Mouse (Mus musculus) heart, embryonic 10.5 days (tissue): Measurements from ENCODE around the gene Tnk2. TPM values are rescaled to one million over a fixed set of nuclear protein-coding genes. Genes with fewer than 3 reads are reported as not detected.

Experiments
- DNase-seq: peaks from one replicate; pipeline ENCODE4 v3.0.0-alpha.2; 2017; ENCODE audit warnings: low spot score
- H3K27ac ChIP-seq: fragments of 300-500 bp; sonication (generic); 2 replicates; pipeline ENCODE4 v1.5.1; 2016; ENCODE audit warnings: mild to moderate bottlenecking
- H3K27me3 ChIP-seq: fragments of 300-500 bp; sonication (generic); 2 replicates; pipeline ENCODE4 v1.6.1; 2016; ENCODE audit warnings: mild to moderate bottlenecking; ENCODE audit not compliant: poor library complexity, insufficient read depth, severe bottlenecking
- H3K36me3 ChIP-seq: fragments of 300-500 bp; sonication (generic); 2 replicates; pipeline ENCODE4 v1.6.1; 2016; ENCODE audit warnings: mild to moderate bottlenecking, moderate library complexity
- H3K4me1 ChIP-seq: fragments of 300-500 bp; sonication (generic); 2 replicates; pipeline ENCODE4 v1.6.1; 2016; ENCODE audit warnings: mild to moderate bottlenecking
- H3K4me3 ChIP-seq: fragments of 300-500 bp; sonication (generic); 2 replicates; pipeline ENCODE4 v1.5.1; 2016; ENCODE audit warnings: mild to moderate bottlenecking, moderate library complexity
- H3K9me3 ChIP-seq: fragments of 300-500 bp; sonication (generic); 2 replicates; pipeline ENCODE4 v1.6.1; 2016; ENCODE audit warnings: mild to moderate bottlenecking, moderate library complexity
- WGBS: fragments of 180-500 bp; shearing (Covaris S2); methylation state at CpG from one replicate; pipeline ENCODE4 v1.1.7; 2016; 5-methylcytosine and 5-hydroxymethylcytosine counted together
- polyA plus RNA-seq: library from polyadenylated mRNA; unstranded; fragments of >200 nt; fragmentation: Nextera tagmentation; extraction: Ambion mirVana; gene quantifications from 2 replicates; pipeline ENCODE4 v1.2.1, GENCODE M21; 2016

Gene Tnk2
- polyA plus RNA-seq, 1 experiment from 2014 or later, result 9.2 TPM

- WGBS, result 83% methylated on average over 8 of the region's 8 CpGs
- no peak overlapping the region for H3K4me3 ChIP-seq
- no peak overlapping the region for H3K27ac ChIP-seq
- 0 out of 2 replicates have a peak, but pooled peaks cover 2% of the 10 kb centered on the region for H3K36me3 ChIP-seq
- no peaks in the 10 kb centered on the region for H3K9me3 ChIP-seq
- H3K27me3 ChIP-seq, result 0 out of 2 replicates have a peak, but pooled peaks cover 11% of the 10 kb centered on the region
- peaks cover 65% of the 10 kb centered on the region for H3K4me1 ChIP-seq
- no peak for DNase-seq
Measured at GRCm38 (mm10) chr16:32656321-32656720, 12.6 kb downstream of the Tnk2 start.

GRCm38 (mm10) chr16:32656794-32657193, 13.1 kb downstream of the Tnk2 start:
- Histone ChIP-seq H3K4me1 (peaks cover 69% of the 10 kb centered on the region), H3K27ac (0 out of 2 replicates have a peak overlapping the region, but pooled peaks have one; percentile 7)

DNA sequence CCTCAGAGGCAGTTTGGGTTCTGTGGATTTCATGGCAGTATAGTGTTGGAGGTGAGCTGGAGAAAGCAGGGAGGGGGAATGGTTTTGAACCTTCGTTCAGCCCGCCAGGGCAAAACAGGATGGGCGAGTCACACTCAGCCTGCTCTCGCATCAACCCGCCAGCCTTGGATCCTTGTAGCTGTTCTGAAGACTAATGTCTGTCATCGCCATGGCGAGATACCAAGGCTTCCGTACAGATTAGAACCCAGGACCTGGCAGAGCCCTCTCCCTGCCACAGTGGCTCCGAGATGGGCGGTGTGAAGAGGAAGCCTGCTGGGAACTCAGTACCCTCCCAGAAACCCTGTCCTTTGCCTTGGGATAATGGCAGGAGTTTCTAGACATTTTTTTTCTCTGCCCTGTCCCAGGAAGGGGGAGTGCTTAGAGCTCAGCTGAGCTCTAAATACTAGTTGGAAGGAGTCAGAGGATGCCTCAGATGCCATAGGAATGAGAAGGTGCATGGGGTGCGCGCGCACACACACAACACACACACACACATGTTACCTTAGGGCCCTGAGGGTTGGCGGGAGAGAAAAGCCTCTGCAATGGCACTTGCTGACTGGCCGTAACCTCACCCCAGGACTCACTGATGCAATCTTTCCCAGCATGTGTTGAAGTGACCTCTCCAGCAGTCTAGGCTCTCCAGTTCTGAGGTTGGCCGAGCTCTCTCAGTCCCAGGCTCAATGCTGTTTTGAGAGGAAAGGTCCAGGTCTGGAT, 14.0 kb downstream of the Tnk2 start:
- DNase-seq, result peak; percentile 74
- no peaks in the 10 kb centered on the region for H3K36me3 ChIP-seq
- H3K4me3 ChIP-seq, result no peak overlapping the region
- 0 out of 2 replicates have a peak overlapping the region, but pooled peaks have one; percentile 25 for H3K27ac ChIP-seq
- H3K27me3 ChIP-seq, result 0 out of 2 replicates have a peak, but pooled peaks cover 20% of the 10 kb centered on the region
- H3K4me1 ChIP-seq, result peaks cover 74% of the 10 kb centered on the region
- H3K9me3 ChIP-seq, result no peaks in the 10 kb centered on the region
- 70% methylated on average over 16 of the region's 16 CpGs for WGBS

More at GRCm38 (mm10) chr16:32656794-32657193, 13.1 kb downstream of the Tnk2 start:
- peak; percentile 76 for DNase-seq
- Histone ChIP-seq H3K9me3 (no peaks in the 10 kb centered on the region), H3K36me3 (no peaks in the 10 kb centered on the region), H3K27me3 (0 out of 2 replicates have a peak, but pooled peaks cover 16% of the 10 kb centered on the region), H3K4me3 (no peak overlapping the region)
- 64% methylated on average over 8 of the region's 8 CpGs for WGBS

GRCm38 (mm10) chr16:32658743-32659171, 15.1 kb downstream of the Tnk2 start:
- WGBS, result 3% methylated on average over 15 of the region's 21 CpGs
- H3K27me3 ChIP-seq, result peaks cover 27% of the 10 kb centered on the region
- H3K4me3 ChIP-seq, result peak overlapping the region; percentile 58
- peaks cover under 1% of the 10 kb centered on the region; the same call in 1 of the 2 replicates for H3K36me3 ChIP-seq
- peaks cover 80% of the 10 kb centered on the region for H3K4me1 ChIP-seq
- H3K27ac ChIP-seq, result peak overlapping the region; percentile 79
- H3K9me3 ChIP-seq, result no peaks in the 10 kb centered on the region
- peak; percentile 75 for DNase-seq

DNA sequence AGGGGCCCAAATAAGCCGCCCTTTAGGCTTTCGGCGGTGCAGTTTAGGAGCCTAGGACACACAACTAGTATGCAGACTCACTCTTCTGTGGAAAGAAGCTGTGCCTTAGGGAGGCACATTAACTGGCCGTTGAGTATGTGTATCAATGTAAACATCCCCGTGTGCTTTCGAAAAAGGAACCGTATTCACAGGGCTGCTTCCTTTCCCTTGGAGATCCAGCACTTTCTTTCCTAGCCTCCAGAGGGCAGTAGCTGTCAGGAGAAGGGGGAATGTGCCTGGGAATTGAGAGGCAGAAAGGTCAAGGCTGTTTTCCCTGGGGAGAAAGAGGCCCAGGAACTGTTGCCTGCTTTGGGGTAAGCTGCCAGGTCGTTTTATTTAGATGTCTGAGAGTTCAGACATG, 15.7 kb downstream of the Tnk2 start:
- WGBS, result 7% methylated on average over 8 of the region's 8 CpGs
- H3K4me3 ChIP-seq, result peak overlapping the region; percentile 58
- peak; percentile 81 for DNase-seq
- peaks cover 6% of the 10 kb centered on the region; the same call in 1 of the 2 replicates for H3K36me3 ChIP-seq
- peaks cover 79% of the 10 kb centered on the region for H3K4me1 ChIP-seq
- H3K27ac ChIP-seq, result peak overlapping the region; percentile 79
- H3K27me3 ChIP-seq, result peaks cover 33% of the 10 kb centered on the region
- H3K9me3 ChIP-seq, result no peaks in the 10 kb centered on the region

DNA sequence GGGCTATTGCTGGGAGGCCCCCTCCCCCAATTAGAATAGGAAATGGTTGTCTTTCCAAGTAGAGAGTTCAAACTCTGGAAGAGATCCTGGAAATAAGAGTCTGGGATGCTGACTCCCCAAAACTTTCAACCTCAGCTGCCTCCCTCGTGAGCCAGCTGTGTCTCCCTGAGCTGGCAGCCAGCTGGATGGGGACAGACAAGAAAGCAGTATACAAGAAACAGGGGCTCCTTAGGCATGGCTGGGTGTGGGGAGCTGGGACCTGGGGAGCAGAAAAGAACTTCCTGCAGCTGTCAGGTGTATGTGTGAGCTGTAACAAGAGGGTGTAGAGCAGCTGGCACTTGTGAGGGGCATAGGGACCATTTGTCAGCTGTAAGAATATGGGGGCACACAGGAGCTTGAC, 16.4 kb downstream of the Tnk2 start:
- Histone ChIP-seq H3K9me3 (no peaks in the 10 kb centered on the region), H3K27me3 (peaks cover 35% of the 10 kb centered on the region), H3K4me3 (no peak overlapping the region), H3K4me1 (peaks cover 81% of the 10 kb centered on the region), H3K36me3 (peaks cover 8% of the 10 kb centered on the region; the same call in 1 of the 2 replicates), H3K27ac (no peak overlapping the region)
- DNase-seq, result peak; percentile 69
- WGBS, result 70% methylated on average over 1 of the region's 1 CpGs

DNA sequence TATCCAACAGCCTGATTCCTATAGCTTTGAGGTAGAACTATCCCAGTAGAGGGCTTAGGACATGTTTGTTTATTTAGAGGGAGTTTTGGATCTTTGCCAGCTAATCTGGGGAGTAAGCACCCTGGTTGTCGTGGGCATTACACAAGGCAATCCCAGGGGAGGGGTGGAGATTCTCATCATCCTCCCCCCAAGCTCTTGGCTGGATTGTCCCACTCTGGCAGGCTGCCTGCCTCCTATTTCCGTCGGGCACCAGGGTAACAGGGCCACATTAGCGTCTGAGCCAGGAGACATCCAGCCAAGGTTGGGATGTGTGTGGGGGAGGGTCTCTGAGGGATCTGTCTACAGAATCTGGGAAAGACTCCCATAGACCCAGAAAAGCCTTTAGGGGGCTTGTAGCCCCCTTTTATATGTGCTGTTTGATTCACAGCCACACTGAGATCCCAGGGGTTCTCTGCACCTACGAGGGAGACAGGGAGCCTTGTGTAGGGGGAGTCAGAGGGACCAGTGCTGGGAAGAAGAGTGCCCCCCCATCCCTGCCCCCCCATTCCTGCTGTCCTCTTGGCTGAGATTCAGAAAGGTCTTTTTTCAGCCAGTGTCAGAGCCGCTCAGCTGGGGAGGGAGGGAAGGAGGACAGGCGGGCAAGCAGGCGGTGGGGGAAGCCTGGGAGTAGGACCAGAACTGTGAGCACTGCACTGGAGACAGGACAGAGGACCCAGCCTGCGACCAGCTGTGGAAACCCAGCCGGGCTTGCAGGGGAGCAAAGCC, 17.1 kb downstream of the Tnk2 start:
- peaks cover 35% of the 10 kb centered on the region for H3K27me3 ChIP-seq
- no peak overlapping the region for H3K4me3 ChIP-seq
- peak overlapping the region; percentile 73 for H3K27ac ChIP-seq
- H3K9me3 ChIP-seq, result no peaks in the 10 kb centered on the region
- H3K4me1 ChIP-seq, result peaks cover 87% of the 10 kb centered on the region
- peak; percentile 76 for DNase-seq
- H3K36me3 ChIP-seq, result peaks cover 9% of the 10 kb centered on the region; the same call in 1 of the 2 replicates
- WGBS, result 33% methylated on average over 10 of the region's 10 CpGs

DNA sequence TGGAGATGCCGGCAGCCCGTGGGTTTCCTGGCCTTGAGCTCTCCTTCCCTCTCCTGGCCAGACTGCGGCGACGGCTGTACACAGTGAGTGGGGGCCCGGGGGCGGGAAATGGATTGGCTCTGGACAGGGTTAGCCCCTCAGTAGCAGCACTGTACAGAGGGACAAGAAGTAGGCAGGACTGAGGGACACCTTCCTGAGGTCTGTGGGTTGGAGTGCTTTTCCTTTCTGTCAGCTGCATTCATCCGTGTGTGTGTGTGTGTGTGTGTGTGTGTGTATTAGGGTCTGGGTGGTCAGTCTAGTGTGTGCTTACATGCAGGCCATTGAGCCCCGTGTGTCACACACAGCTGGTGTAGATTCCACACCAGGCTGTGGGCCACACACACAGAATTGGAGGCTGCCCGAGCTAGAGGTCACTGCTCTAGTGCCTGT, 17.8 kb downstream of the Tnk2 start:
- Histone ChIP-seq H3K27ac (peak overlapping the region; percentile 73), H3K27me3 (peaks cover 35% of the 10 kb centered on the region), H3K9me3 (no peaks in the 10 kb centered on the region), H3K4me1 (peaks cover 89% of the 10 kb centered on the region), H3K4me3 (no peak overlapping the region), H3K36me3 (peaks cover 9% of the 10 kb centered on the region; the same call in 1 of the 2 replicates)
- DNase-seq, result peak; percentile 74
- WGBS, result 59% methylated on average over 9 of the region's 10 CpGs

GRCm38 (mm10) chr16:32662372-32662771, 18.7 kb downstream of the Tnk2 start:
- H3K27ac ChIP-seq, result peak overlapping the region; percentile 73
- H3K9me3 ChIP-seq, result no peaks in the 10 kb centered on the region
- H3K36me3 ChIP-seq, result peaks cover 9% of the 10 kb centered on the region; the same call in 1 of the 2 replicates
- no peak overlapping the region for H3K4me3 ChIP-seq
- peaks cover 35% of the 10 kb centered on the region for H3K27me3 ChIP-seq
- H3K4me1 ChIP-seq, result peaks cover 89% of the 10 kb centered on the region
- DNase-seq, result no peak
- 87% methylated on average over 7 of the region's 7 CpGs for WGBS

DNA sequence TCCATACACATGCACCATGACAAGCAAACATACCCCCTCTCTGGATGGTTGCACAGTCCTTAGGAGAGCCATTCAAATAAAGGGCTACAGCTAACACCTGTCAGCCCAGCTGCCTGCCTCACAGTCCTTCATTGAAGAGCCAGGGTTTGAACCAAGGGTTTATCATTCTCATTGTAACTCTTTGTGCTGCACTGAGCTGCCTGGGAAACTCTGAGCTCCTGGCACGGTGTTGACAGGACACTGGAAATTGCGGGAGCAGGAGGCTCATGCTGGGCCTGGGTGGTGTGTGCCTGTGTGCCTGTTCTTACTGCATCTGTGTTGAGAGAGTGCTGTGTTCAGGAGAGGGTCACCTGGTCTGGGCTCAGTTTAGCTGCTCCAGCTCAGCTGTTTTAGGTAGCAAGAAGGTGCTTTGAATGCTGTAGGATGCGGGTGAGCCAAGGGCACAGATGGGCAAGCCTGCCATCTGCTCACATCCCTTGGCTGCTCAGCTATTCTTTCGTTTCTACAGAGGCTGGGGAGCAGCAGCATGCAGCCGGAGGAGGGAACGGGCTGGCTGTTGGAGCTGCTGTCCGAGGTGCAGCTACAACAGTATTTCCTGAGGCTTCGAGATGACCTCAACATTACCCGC, 19.7 kb downstream of the Tnk2 start:
- no peaks in the 10 kb centered on the region for H3K9me3 ChIP-seq
- H3K36me3 ChIP-seq, result peaks cover 11% of the 10 kb centered on the region; the same call in 1 of the 2 replicates
- H3K4me3 ChIP-seq, result no peak overlapping the region
- H3K27me3 ChIP-seq, result peaks cover 40% of the 10 kb centered on the region
- WGBS, result 74% methylated on average over 9 of the region's 9 CpGs
- H3K4me1 ChIP-seq, result peaks cover 89% of the 10 kb centered on the region
- peak; percentile 76 for DNase-seq
- peak overlapping the region; percentile 1; the same call in 1 of the 2 replicates for H3K27ac ChIP-seq

GRCm38 (mm10) chr16:32664211-32664610, 20.5 kb downstream of the Tnk2 start:
- Histone ChIP-seq H3K4me1 (peaks cover 83% of the 10 kb centered on the region), H3K27ac (peak overlapping the region; percentile 37; the same call in 1 of the 2 replicates), H3K27me3 (peaks cover 44% of the 10 kb centered on the region), H3K9me3 (no peaks in the 10 kb centered on the region), H3K4me3 (no peak overlapping the region), H3K36me3 (peaks cover 12% of the 10 kb centered on the region; the same call in 1 of the 2 replicates)
- peak; percentile 56 for DNase-seq
- 78% methylated on average over 2 of the region's 2 CpGs for WGBS
